Mouse (Mus musculus) sigmoid colon, adult 10 weeks (tissue): ENCODE measurements around the gene Gm20481. TPM values are rescaled to one million over a fixed set of nuclear protein-coding genes. Genes with fewer than 3 reads are reported as not detected.

Experiments
- polyA plus RNA-seq: library from polyadenylated mRNA; stranded (reverse); fragments of 350-450 nt; fragmentation: Illumina TruSeq; extraction: RNeasy Lipid Tissue Mini Kit (QIAGEN cat#74804); gene quantifications from one replicate; pipeline ENCODE4 v1.2.3, GENCODE M21; 2014; ENCODE audit warnings: low read depth, low replicate concordance

Gene Gm20481
- polyA plus RNA-seq = not detected

GRCm38 (mm10) chr17:34969822-34970221 is at the start of gene Gm20481:
Gene Gm20481, plus strand, starts transcription at chr17:34969912.

GRCm38 (mm10) chr17:34931061-34931734 is 38.5 kb upstream of the Gm20481 start, which contains the start of gene Neu1:
Gene Neu1, plus strand, starts transcription at chr17:34931253.

GRCm38 (mm10) chr17:34959130-34959778 is 10.5 kb upstream of the Gm20481 start, which contains the start of gene Hspa1b:
Gene Hspa1b, minus strand, starts transcription at chr17:34959238.

GRCm38 (mm10) chr17:34972069-34972749 is 2.5 kb downstream of the Gm20481 start, which contains the start of the genes Hspa1a and Hspa1l:
Gene Hspa1a, minus strand, starts transcription at chr17:34972156.
Gene Hspa1l, plus strand, starts transcription at chr17:34972703.

GRCm38 (mm10) chr17:34981690-34982180 is 12.0 kb downstream of the Gm20481 start, which contains the start of gene Lsm2:
Gene Lsm2, plus strand, starts transcription at chr17:34981862.

GRCm38 (mm10) chr17:35000717-35001451 is 31.2 kb downstream of the Gm20481 start, which contains the start of gene Vars:
Gene Vars, plus strand, starts transcription at chr17:35000987.

GRCm38 (mm10) chr17:35016376-35016775 is 46.7 kb downstream of the Gm20481 start, which contains the start of gene Vwa7:
Gene Vwa7, plus strand, starts transcription at chr17:35016579.

Other genes with a start within 250 kb of the Gm20481 start
- 1.8 TPM for gene C4b, start 226.0 kb upstream of the Gm20481 start, polyA plus RNA-seq
- not detected for gene Cyp21a1, start 165.4 kb upstream of the Gm20481 start, polyA plus RNA-seq
- 23.0 TPM for gene Stk19, start 133.0 kb upstream of the Gm20481 start, polyA plus RNA-seq
- 3.0 TPM for gene Dxo, start 132.9 kb upstream of the Gm20481 start, polyA plus RNA-seq
- gene Skiv2l, start 119.7 kb upstream of the Gm20481 start, polyA plus RNA-seq = 5.6 TPM
- 1.1 TPM for gene Nelfe, start 119.5 kb upstream of the Gm20481 start, polyA plus RNA-seq
- gene Cfb, start 107.4 kb upstream of the Gm20481 start, polyA plus RNA-seq = 18.5 TPM
- gene Zbtb12, start 90.4 kb upstream of the Gm20481 start, polyA plus RNA-seq = 1.1 TPM
- gene Gm20547, start 87.9 kb upstream of the Gm20481 start, polyA plus RNA-seq = 2.3 TPM
- gene C2, start 71.6 kb upstream of the Gm20481 start, polyA plus RNA-seq = 1.0 TPM
- 10.6 TPM for gene Ehmt2, start 71.4 kb upstream of the Gm20481 start, polyA plus RNA-seq
- 32.3 TPM for gene Slc44a4, start 55.4 kb upstream of the Gm20481 start, polyA plus RNA-seq
- gene Neu1, start 38.7 kb upstream of the Gm20481 start, polyA plus RNA-seq = 15.5 TPM
- 10.1 TPM for gene Hspa1b, start 10.7 kb upstream of the Gm20481 start, polyA plus RNA-seq
- gene Hspa1a, start 2.2 kb downstream of the Gm20481 start, polyA plus RNA-seq = 4.5 TPM
- gene Hspa1l, start 2.8 kb downstream of the Gm20481 start, polyA plus RNA-seq = 0.22 TPM
- 12.9 TPM for gene Lsm2, start 11.9 kb downstream of the Gm20481 start, polyA plus RNA-seq
- 1.5 TPM for gene Vars, start 31.1 kb downstream of the Gm20481 start, polyA plus RNA-seq
- gene Vwa7, start 46.7 kb downstream of the Gm20481 start, polyA plus RNA-seq = 0.09 TPM
- gene Sapcd1, start 58.1 kb downstream of the Gm20481 start, polyA plus RNA-seq = not detected
- gene Msh5, start 76.8 kb downstream of the Gm20481 start, polyA plus RNA-seq = 2.5 TPM
- gene Clic1, start 80.1 kb downstream of the Gm20481 start, polyA plus RNA-seq = 47.8 TPM
- not detected for gene Ddah2, start 89.1 kb downstream of the Gm20481 start, polyA plus RNA-seq
- gene Ly6g6c, start 95.5 kb downstream of the Gm20481 start, polyA plus RNA-seq = 1.5 TPM
- 3.0 TPM for gene Mpig6b, start 96.3 kb downstream of the Gm20481 start, polyA plus RNA-seq
- gene Ly6g6e, start 107.0 kb downstream of the Gm20481 start, polyA plus RNA-seq = 2.8 TPM
- gene Ly6g6d, start 108.2 kb downstream of the Gm20481 start, polyA plus RNA-seq = not detected
- gene Ly6g6f, start 115.7 kb downstream of the Gm20481 start, polyA plus RNA-seq = not detected
- 5.3 TPM for gene Abhd16a, start 119.4 kb downstream of the Gm20481 start, polyA plus RNA-seq
- gene Ly6g5c, start 138.4 kb downstream of the Gm20481 start, polyA plus RNA-seq = not detected
- gene Ly6g5b, start 145.5 kb downstream of the Gm20481 start, polyA plus RNA-seq = not detected
- gene Gpank1, start 151.5 kb downstream of the Gm20481 start, polyA plus RNA-seq = 0.85 TPM
- gene Csnk2b, start 152.1 kb downstream of the Gm20481 start, polyA plus RNA-seq = 96.9 TPM
- 2.2 TPM for gene D17H6S53E, start 156.5 kb downstream of the Gm20481 start, polyA plus RNA-seq
- gene Apom, start 162.1 kb downstream of the Gm20481 start, polyA plus RNA-seq = not detected
- gene Bag6, start 165.3 kb downstream of the Gm20481 start, polyA plus RNA-seq = 16.8 TPM
- gene Prrc2a, start 195.0 kb downstream of the Gm20481 start, polyA plus RNA-seq = 12.8 TPM
- gene Aif1, start 206.2 kb downstream of the Gm20481 start, polyA plus RNA-seq = 7.7 TPM
- not detected for gene Lst1, start 218.5 kb downstream of the Gm20481 start, polyA plus RNA-seq
- not detected for gene Ltb, start 224.5 kb downstream of the Gm20481 start, polyA plus RNA-seq
- 0.35 TPM for gene Tnf, start 232.1 kb downstream of the Gm20481 start, polyA plus RNA-seq
- 0.54 TPM for gene Lta, start 235.4 kb downstream of the Gm20481 start, polyA plus RNA-seq